ENCODE assay signal across 8 mouse cellular contexts in the genomic region with DNA sequence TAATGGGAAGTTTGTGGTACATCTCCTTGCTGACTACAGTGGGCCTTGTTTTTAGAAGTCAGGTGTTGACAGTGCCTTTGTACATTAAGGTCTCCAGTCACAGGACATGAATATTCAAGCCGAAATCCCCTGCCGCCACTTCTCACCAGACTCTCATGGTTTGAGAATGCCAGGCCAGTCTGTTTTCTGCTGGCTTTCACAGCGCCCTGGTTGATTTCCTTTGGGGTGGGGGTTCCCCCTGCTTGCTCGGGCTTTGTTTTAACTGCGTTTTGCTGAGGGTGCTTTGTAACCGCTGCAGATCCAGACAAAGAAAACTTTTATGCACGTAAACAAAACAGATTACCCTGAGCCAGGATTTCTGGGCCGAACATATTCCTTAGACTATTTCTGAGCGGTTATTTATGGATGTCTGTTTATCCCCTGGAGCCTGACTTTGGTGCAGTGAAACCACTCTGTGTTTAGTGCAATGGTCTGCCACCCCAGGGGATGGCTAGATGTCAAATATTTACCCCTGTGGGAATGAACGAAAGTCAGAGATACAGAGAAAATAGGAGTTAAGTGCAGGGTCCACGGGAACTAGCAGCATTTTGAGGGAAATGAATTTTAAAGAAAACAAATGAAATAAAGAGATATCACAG.
DNase-seq lines count a peak whose midpoint lies in the region; ATAC-seq and TF ChIP-seq lines count a peak whose summit lies in the region.

No protein-coding gene starts in this region.

- 0 out of 2 replicates have a peak overlapping the region, but pooled peaks have one; percentile 6 for H3K9ac ChIP-seq in intestine, embryonic 16.5 days (ENCODE audit: low read depth, low read length)
- H3K9ac ChIP-seq in intestine, postnatal 0 days (ENCODE audit: low read depth, low read length) = no peak overlapping the region
- no peak overlapping the region for H3K9ac ChIP-seq in embryonic facial prominence, embryonic 12.5 days
- H3K9ac ChIP-seq in heart, embryonic 15.5 days = no peak overlapping the region
- H3K9ac ChIP-seq in midbrain, embryonic 11.5 days (ENCODE audit: low read length) = peak overlapping the region; percentile 54

- H3K36me3 ChIP-seq in intestine, embryonic 16.5 days (ENCODE audit: control insufficient read depth, insufficient read depth, low read length) = no peaks in the 10 kb centered on the region
- H3K36me3 ChIP-seq in intestine, postnatal 0 days (ENCODE audit: control insufficient read depth, insufficient read depth) = no peaks in the 10 kb centered on the region
- H3K36me3 ChIP-seq in embryonic facial prominence, embryonic 12.5 days = no peaks in the 10 kb centered on the region
- no peaks in the 10 kb centered on the region for H3K36me3 ChIP-seq in heart, embryonic 15.5 days
- no peaks in the 10 kb centered on the region for H3K36me3 ChIP-seq in midbrain, embryonic 11.5 days (ENCODE audit: control insufficient read depth, insufficient read depth, low read length)

- H3K4me2 ChIP-seq in intestine, embryonic 16.5 days (ENCODE audit: low read depth, low read length) = no peak overlapping the region
- no peak overlapping the region for H3K4me2 ChIP-seq in intestine, postnatal 0 days (replicated peaks; ENCODE audit: low read depth)
- H3K4me2 ChIP-seq in embryonic facial prominence, embryonic 12.5 days (replicated peaks) = no peak overlapping the region
- no peak overlapping the region for H3K4me2 ChIP-seq in heart, embryonic 15.5 days
- no peak overlapping the region for H3K4me2 ChIP-seq in midbrain, embryonic 11.5 days

- no peak overlapping the region for H3K4me3 ChIP-seq in intestine, embryonic 16.5 days (ENCODE audit: low read length)
- no peak overlapping the region for H3K4me3 ChIP-seq in intestine, postnatal 0 days (ENCODE audit: low read depth, low read length)
- no peak overlapping the region for H3K4me3 ChIP-seq in embryonic facial prominence, embryonic 12.5 days
- H3K4me3 ChIP-seq in heart, embryonic 15.5 days = no peak overlapping the region
- no peak overlapping the region for H3K4me3 ChIP-seq in midbrain, embryonic 11.5 days (ENCODE audit: low read depth, low read length)

- DNase-seq in midbrain, embryonic 11.5 days (ENCODE audit: low spot score, missing footprints) = peak; percentile 87
- DNase-seq in spleen, adult 12 weeks (ENCODE audit: low spot score) = no peak
- no peak for DNase-seq in left cerebral cortex, adult 9 months (ENCODE audit: low spot score in 2 of 2)
- no peak for DNase-seq in MN1 (ENCODE audit: low spot score)

- H3K27ac ChIP-seq in intestine, embryonic 16.5 days (ENCODE audit: low read length) = no peak overlapping the region
- no peak overlapping the region for H3K27ac ChIP-seq in intestine, postnatal 0 days (ENCODE audit: low read depth, low read length)
- peak overlapping the region; percentile 78; the same call in 1 of the 2 replicates for H3K27ac ChIP-seq in embryonic facial prominence, embryonic 12.5 days
- peak overlapping the region; percentile 42 for H3K27ac ChIP-seq in heart, embryonic 15.5 days
- H3K27ac ChIP-seq in midbrain, embryonic 11.5 days (ENCODE audit: low read depth, low read length) = no peak overlapping the region

- ATAC-seq in intestine, embryonic 16.5 days = no peak
- ATAC-seq in intestine, postnatal 0 days = no peak
- no peak for ATAC-seq in embryonic facial prominence, embryonic 12.5 days (ENCODE audit: insufficient number of reproducible peaks, insufficient read depth, low FRiP score, low TSS enrichment)
- ATAC-seq in heart, embryonic 15.5 days (replicated peaks; ENCODE audit: insufficient number of reproducible peaks, insufficient read depth, low FRiP score, low read depth) = no peak
- ATAC-seq in midbrain, embryonic 11.5 days (ENCODE audit: low FRiP score) = peak; percentile 38; the same call in 1 of the 2 replicates

- H3K9me3 ChIP-seq in intestine, embryonic 16.5 days (ENCODE audit: control insufficient read depth, low read length) = no peaks in the 10 kb centered on the region
- H3K9me3 ChIP-seq in intestine, postnatal 0 days (ENCODE audit: control insufficient read depth) = no peaks in the 10 kb centered on the region
- H3K9me3 ChIP-seq in embryonic facial prominence, embryonic 12.5 days = no peaks in the 10 kb centered on the region
- H3K9me3 ChIP-seq in heart, embryonic 15.5 days (replicated peaks) = no peaks in the 10 kb centered on the region
- H3K9me3 ChIP-seq in midbrain, embryonic 11.5 days (ENCODE audit: control insufficient read depth, low read length) = no peaks in the 10 kb centered on the region

- peaks cover 7% of the 10 kb centered on the region for H3K4me1 ChIP-seq in intestine, embryonic 16.5 days (ENCODE audit: control insufficient read depth, insufficient read depth, low read length)
- H3K4me1 ChIP-seq in intestine, postnatal 0 days (replicated peaks; ENCODE audit: control insufficient read depth, insufficient read depth, low read length) = no peaks in the 10 kb centered on the region
- peaks cover 23% of the 10 kb centered on the region for H3K4me1 ChIP-seq in embryonic facial prominence, embryonic 12.5 days
- H3K4me1 ChIP-seq in heart, embryonic 15.5 days (replicated peaks) = peaks cover 22% of the 10 kb centered on the region
- H3K4me1 ChIP-seq in midbrain, embryonic 11.5 days (ENCODE audit: control insufficient read depth, insufficient read depth, low read length) = peaks cover 22% of the 10 kb centered on the region

- no peaks in the 10 kb centered on the region for H3K27me3 ChIP-seq in intestine, embryonic 16.5 days (replicated peaks; ENCODE audit: control insufficient read depth, insufficient read depth, low read length)
- H3K27me3 ChIP-seq in intestine, postnatal 0 days (replicated peaks; ENCODE audit: control insufficient read depth, insufficient read depth, low read length) = no peaks in the 10 kb centered on the region
- H3K27me3 ChIP-seq in embryonic facial prominence, embryonic 12.5 days = no peaks in the 10 kb centered on the region
- no peaks in the 10 kb centered on the region for H3K27me3 ChIP-seq in heart, embryonic 15.5 days
- no peaks in the 10 kb centered on the region for H3K27me3 ChIP-seq in midbrain, embryonic 11.5 days (ENCODE audit: control insufficient read depth, insufficient read depth, low read length)

- TF ChIP-seq CTCF in intestine, postnatal 0 days (IDR thresholded peaks at IDR 0.05; ENCODE audit: low read depth) = no peak

- 49% methylated on average over 11 of the region's 11 CpGs for WGBS in intestine, embryonic 16.5 days
- WGBS in intestine, postnatal 0 days = 60% methylated on average over 11 of the region's 11 CpGs
- 27% methylated on average over 11 of the region's 11 CpGs for WGBS in embryonic facial prominence, embryonic 12.5 days
- 46% methylated on average over 11 of the region's 11 CpGs for WGBS in heart, embryonic 15.5 days
- WGBS in midbrain, embryonic 11.5 days = 30% methylated on average over 11 of the region's 11 CpGs

Comparison
In these comparisons a context has a peak if more than half of its experiments do, and no peak if none do; other contexts are left out.
1. H3K9ac ChIP-seq: peak in intestine, embryonic 16.5 days (single experiment) and midbrain, embryonic 11.5 days (single experiment); none in intestine, postnatal 0 days (single experiment), embryonic facial prominence, embryonic 12.5 days (single experiment) and heart, embryonic 15.5 days (single experiment).
2. H3K27ac ChIP-seq: peak in embryonic facial prominence, embryonic 12.5 days (single experiment) and heart, embryonic 15.5 days (single experiment); none in intestine, embryonic 16.5 days (single experiment), intestine, postnatal 0 days (single experiment) and midbrain, embryonic 11.5 days (single experiment).